Mouse (Mus musculus): ENCODE results near the gene Gstcd. TPM values are rescaled to one million over a fixed set of nuclear protein-coding genes. Genes with fewer than 3 reads are reported as not detected.

Gstcd gene
- polyA plus RNA-seq, 1 experiment from 2014 or later, result 6.1 TPM

GRCm38 (mm10) chr3:132940181-132940990 lies 151.4 kb downstream of the Gstcd start:
- H3K9me3 ChIP-seq (replicated peaks), result no peaks in the 10 kb centered on the region
- no peak overlapping the region for H3K9ac ChIP-seq
- H3K4me1 ChIP-seq, result 0 out of 2 replicates have a peak, but pooled peaks cover 4% of the 10 kb centered on the region
- no peak overlapping the region for H3K27ac ChIP-seq (replicated peaks)
- no peaks in the 10 kb centered on the region for H3K36me3 ChIP-seq
- H3K4me3 ChIP-seq (replicated peaks), result no peak overlapping the region
- H3K4me2 ChIP-seq (replicated peaks), result no peak overlapping the region
- H3K27me3 ChIP-seq, result no peaks in the 10 kb centered on the region
- 84% methylated on average over 10 of the region's 10 CpGs for WGBS
- ATAC-seq (ENCODE audit: insufficient number of reproducible peaks, low FRiP score, low TSS enrichment, low read depth), result no peak

GRCm38 (mm10) chr3:132939006-132939405 lies 152.8 kb downstream of the Gstcd start:
- Histone ChIP-seq H3K4me1 (0 out of 2 replicates have a peak, but pooled peaks cover 8% of the 10 kb centered on the region), H3K4me2 (replicated peaks) (no peak overlapping the region), H3K27me3 (no peaks in the 10 kb centered on the region), H3K4me3 (replicated peaks) (no peak overlapping the region), H3K27ac (replicated peaks) (no peak overlapping the region), H3K9ac (no peak overlapping the region), H3K36me3 (no peaks in the 10 kb centered on the region), H3K9me3 (replicated peaks) (no peaks in the 10 kb centered on the region)
- WGBS, result 42% methylated on average over 8 of the region's 8 CpGs
- no peak for ATAC-seq (ENCODE audit: insufficient number of reproducible peaks, low FRiP score, low TSS enrichment, low read depth)

DNA sequence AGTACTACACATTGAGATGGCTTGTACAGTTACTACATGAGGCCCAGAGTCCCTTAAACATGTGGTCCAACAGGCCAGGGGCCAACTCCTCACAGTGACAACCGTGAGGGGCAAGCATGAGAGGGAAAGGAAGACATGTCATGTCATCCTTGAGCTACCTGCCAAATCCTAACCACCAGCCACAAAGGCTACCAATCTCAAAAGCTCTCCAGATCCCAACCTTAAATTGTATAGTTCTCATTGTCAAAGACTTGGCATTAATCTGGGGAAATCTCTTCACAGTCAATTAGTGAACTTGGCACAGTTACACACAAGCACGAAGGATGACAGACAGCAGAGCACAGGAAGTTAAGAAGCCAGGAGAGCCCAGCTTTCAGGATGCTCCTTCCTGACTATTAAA lies 157.2 kb downstream of the Gstcd start:
- Histone ChIP-seq H3K4me1 (0 out of 2 replicates have a peak, but pooled peaks cover 8% of the 10 kb centered on the region), H3K36me3 (no peaks in the 10 kb centered on the region), H3K4me3 (replicated peaks) (no peak overlapping the region), H3K4me2 (replicated peaks) (no peak overlapping the region), H3K27me3 (no peaks in the 10 kb centered on the region), H3K9ac (no peak overlapping the region), H3K27ac (replicated peaks) (0 out of 2 replicates have a peak overlapping the region, but pooled peaks have one; percentile 0), H3K9me3 (replicated peaks) (no peaks in the 10 kb centered on the region)
- 28% methylated on average over 2 of the region's 2 CpGs for WGBS
- ATAC-seq (ENCODE audit: insufficient number of reproducible peaks, low FRiP score, low TSS enrichment, low read depth), result no peak

Other genes starting within 250 kb of the Gstcd start
- 86.3 and 96.9 TPM in 2 replicates for gene Npnt, start 141.7 kb downstream of the Gstcd start, polyA plus RNA-seq (2015; fragmentation: Nextera tagmentation; extraction: Ambion mirVana)
- 19.7 and 19.8 TPM in 2 replicates for gene Ints12, start 193 bp downstream of the Gstcd start, polyA plus RNA-seq (2015; fragmentation: Nextera tagmentation; extraction: Ambion mirVana)
- 1.4 and 2.0 TPM in 2 replicates for gene Arhgef38, start 142.9 kb upstream of the Gstcd start, polyA plus RNA-seq (2015; fragmentation: Nextera tagmentation; extraction: Ambion mirVana)
- 74.8 and 79.6 TPM in 2 replicates for gene Ppa2, start 218.1 kb upstream of the Gstcd start, polyA plus RNA-seq (2015; fragmentation: Nextera tagmentation; extraction: Ambion mirVana)

All from embryonic facial prominence, embryonic 15.5 days (tissue).